Mouse (Mus musculus): Measurements from ENCODE around the gene Hltf. TPM values are rescaled to one million over a fixed set of nuclear protein-coding genes. Genes with fewer than 3 reads are reported as not detected.

Gene Hltf
- polyA plus RNA-seq, 1 experiment from 2014 or later, result 23.3 TPM

GRCm38 (mm10) chr3:20145696-20146113 lies 88.1 kb downstream of the Hltf start:
- H3K79me2 ChIP-seq (ENCODE audit: inconsistent target), result peaks cover 77% of the 10 kb centered on the region
- H3K4me3 ChIP-seq (ENCODE audit: inconsistent target), result no peak overlapping the region
- H3K36me3 ChIP-seq (ENCODE audit: inconsistent target), result peaks cover 43% of the 10 kb centered on the region
- peak overlapping the region; percentile 27 for H3K27ac ChIP-seq
- 100% methylated on average over 1 of the region's 1 CpGs for WGBS (ENCODE audit: missing documents)

GRCm38 (mm10) chr3:20146884-20147395 lies 89.3 kb downstream of the Hltf start:
- H3K79me2 ChIP-seq (ENCODE audit: inconsistent target), result peaks cover 77% of the 10 kb centered on the region
- 89% methylated on average over 7 of the region's 7 CpGs for WGBS (ENCODE audit: missing documents)
- peak overlapping the region; percentile 58 for H3K27ac ChIP-seq
- H3K36me3 ChIP-seq (ENCODE audit: inconsistent target), result peaks cover 33% of the 10 kb centered on the region
- no peak overlapping the region for H3K4me3 ChIP-seq (ENCODE audit: inconsistent target)

GRCm38 (mm10) chr3:20147647-20148046 lies 90.0 kb downstream of the Hltf start:
- peak overlapping the region; percentile 58 for H3K27ac ChIP-seq
- peaks cover 26% of the 10 kb centered on the region for H3K36me3 ChIP-seq (ENCODE audit: inconsistent target)
- 97% methylated on average over 5 of the region's 5 CpGs for WGBS (ENCODE audit: missing documents)
- peaks cover 77% of the 10 kb centered on the region for H3K79me2 ChIP-seq (ENCODE audit: inconsistent target)
- H3K4me3 ChIP-seq (ENCODE audit: inconsistent target), result no peak overlapping the region

DNA sequence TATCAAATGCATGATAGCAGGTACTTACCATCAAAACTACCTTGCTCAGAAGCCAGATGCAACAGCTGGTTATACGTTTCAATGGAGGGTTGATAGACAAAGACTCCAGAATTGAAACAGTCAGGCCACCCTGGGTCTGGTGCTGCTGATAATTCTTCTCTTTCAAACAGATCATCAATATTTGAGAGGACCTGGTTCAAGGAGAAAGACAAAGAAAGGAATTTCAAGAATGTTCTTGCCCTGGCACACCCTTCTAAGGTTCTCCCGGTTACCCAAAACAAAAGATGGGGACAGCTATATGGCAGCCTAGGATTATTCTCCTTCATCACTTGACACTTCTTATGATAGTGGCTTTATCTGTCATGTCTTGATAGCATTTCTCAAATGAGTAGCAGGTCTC lies 92.9 kb downstream of the Hltf start:
- Histone ChIP-seq H3K79me2 (ENCODE audit: inconsistent target) (peaks cover 69% of the 10 kb centered on the region), H3K4me3 (ENCODE audit: inconsistent target) (no peak overlapping the region), H3K27ac (no peak overlapping the region), H3K36me3 (ENCODE audit: inconsistent target) (peaks cover 8% of the 10 kb centered on the region)
- 94% methylated on average over 2 of the region's 2 CpGs for WGBS (ENCODE audit: missing documents)

- Histone ChIP-seq H3K4me3 (ENCODE audit: inconsistent target) (no peak overlapping the region), H3K27ac (no peak overlapping the region), H3K79me2 (ENCODE audit: inconsistent target) (peaks cover 66% of the 10 kb centered on the region), H3K36me3 (ENCODE audit: inconsistent target) (peaks cover 8% of the 10 kb centered on the region)
- WGBS (ENCODE audit: missing documents), result 98% methylated on average over 3 of the region's 3 CpGs
Observed at GRCm38 (mm10) chr3:20151651-20152050, 94.0 kb downstream of the Hltf start.

- Histone ChIP-seq H3K36me3 (ENCODE audit: inconsistent target) (no peaks in the 10 kb centered on the region; the same call in 1 of the 2 replicates), H3K4me3 (ENCODE audit: inconsistent target) (peak within 1 kb of the TSS; percentile 82), H3K27ac (peak within 1 kb of the TSS; percentile 69), H3K79me2 (ENCODE audit: inconsistent target) (peaks cover 49% of the 10 kb centered on the region)
- WGBS (ENCODE audit: missing documents), result 1% methylated on average over 73 of the region's 73 CpGs
Observed at GRCm38 (mm10) chr3:20154531-20155367, 97.1 kb downstream of the Hltf start, which contains the start of gene Gyg. TSS of gene Gyg (minus strand) at chr3:20155317.

GRCm38 (mm10) chr3:20155476-20155875 lies 97.9 kb downstream of the Hltf start:
- Histone ChIP-seq H3K27ac (peak overlapping the region; percentile 25), H3K36me3 (ENCODE audit: inconsistent target) (no peaks in the 10 kb centered on the region; the same call in 1 of the 2 replicates), H3K79me2 (ENCODE audit: inconsistent target) (peaks cover 41% of the 10 kb centered on the region), H3K4me3 (ENCODE audit: inconsistent target) (peak overlapping the region; percentile 29)
- 4% methylated on average over 6 of the region's 6 CpGs for WGBS (ENCODE audit: missing documents)

DNA sequence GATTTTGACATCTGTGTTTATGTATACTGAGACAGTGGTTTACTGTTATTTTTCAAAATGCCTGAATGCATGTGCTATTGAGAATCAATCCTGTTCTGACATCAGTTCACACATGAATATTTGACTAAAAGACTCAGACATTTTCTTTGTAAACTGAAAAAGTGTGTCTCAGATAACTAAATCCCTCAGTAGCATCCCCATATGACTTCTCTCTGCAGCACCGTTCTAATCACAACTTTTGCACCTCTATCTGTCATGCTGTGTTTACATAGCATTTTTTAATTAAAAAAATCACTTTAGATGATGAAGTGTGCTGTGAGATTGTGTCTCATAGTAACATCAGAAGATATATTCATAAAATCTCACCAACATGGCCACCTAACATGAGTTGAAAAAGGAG lies 109.9 kb downstream of the Hltf start:
- WGBS (ENCODE audit: missing documents), result 100% methylated on average over 1 of the region's 1 CpGs
- H3K4me3 ChIP-seq (ENCODE audit: inconsistent target), result no peak overlapping the region
- H3K36me3 ChIP-seq (ENCODE audit: inconsistent target), result no peaks in the 10 kb centered on the region
- no peak overlapping the region for H3K27ac ChIP-seq
- no peaks in the 10 kb centered on the region for H3K79me2 ChIP-seq (ENCODE audit: inconsistent target)

Other genes with a start within 250 kb of the Hltf start
- 4.1 to 22.9 TPM (median 22.9 TPM) in 3 replicates for gene Cp, start 100.8 kb upstream of the Hltf start, polyA plus RNA-seq (2018)
- 15.6 to 41.0 TPM (median 30.1 TPM) in 3 replicates for gene Hps3, start 22.5 kb upstream of the Hltf start, polyA plus RNA-seq (2018)
- 182 to 514 TPM (median 443 TPM) in 3 replicates for gene Gyg, start 97.5 kb downstream of the Hltf start, polyA plus RNA-seq (2018)
- gene Cpa3, start 184.4 kb downstream of the Hltf start, polyA plus RNA-seq (2018), result 0.34 TPM in 1 of 3 replicates, not detected in the others
- not detected in 3 replicates for gene Cpb1, start 217.9 kb downstream of the Hltf start, polyA plus RNA-seq (2018)

Measured in macrophage (primary cell).